Mouse (Mus musculus): ENCODE results near the gene Prkcb. TPM values are rescaled to one million over a fixed set of nuclear protein-coding genes. Genes with fewer than 3 reads are reported as not detected.

The Prkcb gene
- total RNA-seq, 4 experiments from 2014 or later: 0.15 to 1.2 (median 0.73) TPM

DNA sequence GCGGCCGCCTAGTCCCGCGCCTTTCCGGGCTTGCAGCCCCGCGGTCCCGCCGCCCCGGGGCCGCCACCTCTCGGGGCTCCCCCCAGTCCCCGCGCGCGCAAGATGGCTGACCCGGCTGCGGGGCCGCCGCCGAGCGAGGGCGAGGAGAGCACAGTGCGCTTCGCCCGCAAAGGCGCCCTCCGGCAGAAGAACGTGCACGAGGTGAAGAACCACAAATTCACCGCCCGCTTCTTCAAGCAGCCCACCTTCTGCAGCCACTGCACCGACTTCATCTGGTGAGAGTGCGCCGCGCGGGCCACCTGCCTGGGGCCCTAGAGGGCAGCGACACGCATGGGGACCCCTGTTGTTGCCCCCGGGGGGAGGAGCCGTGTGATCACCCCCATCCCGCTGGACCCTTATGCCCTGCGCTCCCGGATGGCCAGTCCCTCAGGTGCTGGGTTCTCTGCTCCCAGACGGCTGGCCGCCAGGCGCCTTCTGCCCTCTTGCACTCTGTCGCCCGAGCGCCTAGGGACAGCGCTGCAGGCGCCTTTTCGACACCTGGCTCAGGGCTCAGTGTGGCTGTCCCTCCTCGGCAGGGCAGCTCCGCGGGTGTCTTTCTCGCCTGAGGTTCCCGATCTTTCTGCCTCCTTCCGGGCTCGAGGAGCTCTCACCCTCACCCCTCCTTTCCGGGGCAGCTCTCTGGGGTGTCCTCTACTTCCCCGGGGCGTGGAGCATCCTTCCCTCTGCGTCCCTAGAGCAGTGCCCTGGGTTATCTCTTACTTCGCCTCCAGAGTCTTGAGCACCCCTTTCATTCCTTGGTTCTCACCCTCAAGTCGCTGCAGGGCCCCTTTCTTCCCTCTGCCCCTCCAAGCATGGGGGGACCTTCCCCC, 926 bp downstream of the Prkcb start:
- DNase-seq (ENCODE audit: low spot score in 2 of 2): no peak

DNA sequence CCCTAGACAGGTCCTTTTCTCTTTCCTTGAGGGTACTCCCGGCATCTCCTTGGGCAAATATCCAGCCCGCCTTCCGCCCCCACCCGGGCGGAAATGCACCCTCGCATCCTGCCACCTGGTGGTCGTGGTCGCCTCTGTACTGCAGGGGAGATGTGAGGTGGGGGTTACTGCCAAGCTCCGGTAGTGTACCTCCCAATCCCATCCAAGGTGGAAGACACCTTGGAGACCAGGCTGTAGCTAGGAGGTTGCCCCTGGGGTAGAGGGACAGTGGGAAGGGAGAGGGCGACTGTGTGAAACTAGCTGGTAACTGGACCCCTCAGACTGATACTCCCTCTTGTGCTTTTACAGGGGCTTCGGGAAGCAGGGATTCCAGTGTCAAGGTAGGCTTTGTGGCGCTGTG, 1.6 kb downstream of the Prkcb start:
- no peak for DNase-seq (ENCODE audit: low spot score in 2 of 2)

DNA sequence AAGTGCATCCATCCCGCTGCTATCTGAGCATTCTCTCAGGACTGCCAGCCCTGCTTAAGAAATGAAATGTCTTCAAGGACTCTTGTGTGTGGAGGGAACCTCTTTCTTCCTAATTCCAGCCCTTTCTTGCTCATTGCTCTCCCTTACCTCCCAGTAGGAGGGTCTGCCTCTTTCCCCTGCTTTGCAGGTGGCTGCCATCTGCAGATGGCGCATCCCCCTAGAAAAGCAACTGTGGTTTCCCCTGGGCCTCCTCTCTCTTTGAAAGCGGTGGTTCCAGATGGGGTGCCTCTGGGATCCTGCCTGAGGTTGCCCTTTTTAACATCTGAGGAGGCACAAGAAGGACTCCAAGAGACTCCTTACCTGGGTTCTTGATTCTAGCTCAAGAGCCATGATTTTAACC, 2.2 kb downstream of the Prkcb start:
- DNase-seq (ENCODE audit: low spot score in 2 of 2): no peak

GRCm38 (mm10) chr7:122292151-122292550, 3.6 kb downstream of the Prkcb start:
- no peak for DNase-seq (ENCODE audit: low spot score in 2 of 2)

- DNase-seq (ENCODE audit: low spot score in 2 of 2): no peak
These were observed 5.6 kb downstream of the Prkcb start for GRCm38 (mm10) chr7:122294111-122294510.

DNA sequence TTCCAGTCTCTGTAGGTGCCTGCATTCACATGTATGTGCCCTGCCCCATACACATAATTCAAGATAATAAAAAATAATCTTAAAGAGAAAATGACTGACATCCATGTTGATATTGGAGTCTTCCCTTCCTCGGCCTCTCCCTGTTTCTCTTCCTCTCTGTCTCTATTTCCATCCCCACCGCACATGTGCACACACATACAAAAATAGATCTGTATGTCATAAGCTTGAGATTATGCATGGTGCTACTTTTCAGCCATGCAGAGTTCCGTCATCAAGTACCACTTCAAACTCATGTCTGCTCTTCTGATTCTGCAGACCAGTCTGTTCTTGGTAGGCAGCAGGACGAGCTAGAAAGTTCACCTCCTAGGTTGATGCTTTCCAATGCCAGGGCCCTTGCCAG, 6.8 kb downstream of the Prkcb start:
- no peak for DNase-seq (ENCODE audit: low spot score in 2 of 2)

GRCm38 (mm10) chr7:122296331-122296730, 7.8 kb downstream of the Prkcb start:
- no peak for DNase-seq (ENCODE audit: low spot score in 2 of 2)

DNA sequence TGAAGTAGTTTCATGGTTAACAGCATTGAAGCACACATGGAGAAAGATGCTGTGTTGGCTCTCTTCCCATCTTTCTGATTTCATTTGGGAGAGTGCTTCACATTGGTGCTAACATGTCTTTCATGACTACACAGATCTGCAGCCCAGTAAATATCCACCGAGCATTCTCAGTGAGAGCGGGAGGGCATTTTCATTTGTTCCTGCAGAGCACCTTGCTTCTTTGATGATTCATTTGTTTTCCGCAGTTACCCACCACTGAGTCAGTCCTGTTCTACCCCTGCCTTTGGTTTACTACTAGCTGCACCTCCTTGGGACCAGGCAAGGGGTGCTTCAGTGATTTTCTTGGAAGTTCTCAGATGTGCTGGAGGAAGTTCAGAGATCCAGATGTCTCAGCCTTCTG, 8.3 kb downstream of the Prkcb start:
- DNase-seq (ENCODE audit: low spot score in 2 of 2): no peak

- DNase-seq (ENCODE audit: low spot score in 2 of 2): no peak
These were observed 9.1 kb downstream of the Prkcb start for GRCm38 (mm10) chr7:122297627-122298026.

DNA sequence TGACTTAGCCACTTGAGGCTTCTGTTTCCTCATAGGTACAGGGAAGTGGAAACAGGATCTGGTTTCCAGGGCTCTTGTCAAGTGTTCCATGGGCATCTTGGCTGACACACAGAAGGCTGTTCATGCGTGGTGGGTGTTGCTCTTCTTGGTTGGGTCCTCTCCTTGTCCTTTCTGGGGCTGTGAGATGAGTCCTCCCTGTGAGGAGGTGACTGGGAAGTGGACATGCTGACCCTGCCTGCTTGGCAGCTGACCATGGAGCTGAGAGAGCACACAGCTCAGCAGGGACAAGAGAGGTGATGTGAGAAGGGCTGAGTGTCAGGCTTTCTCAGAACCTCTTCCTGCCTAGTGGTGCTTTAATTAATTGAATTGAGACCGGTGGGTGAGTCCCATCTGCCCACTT, 10.2 kb downstream of the Prkcb start:
- DNase-seq (ENCODE audit: low spot score in 2 of 2): no peak

DNA sequence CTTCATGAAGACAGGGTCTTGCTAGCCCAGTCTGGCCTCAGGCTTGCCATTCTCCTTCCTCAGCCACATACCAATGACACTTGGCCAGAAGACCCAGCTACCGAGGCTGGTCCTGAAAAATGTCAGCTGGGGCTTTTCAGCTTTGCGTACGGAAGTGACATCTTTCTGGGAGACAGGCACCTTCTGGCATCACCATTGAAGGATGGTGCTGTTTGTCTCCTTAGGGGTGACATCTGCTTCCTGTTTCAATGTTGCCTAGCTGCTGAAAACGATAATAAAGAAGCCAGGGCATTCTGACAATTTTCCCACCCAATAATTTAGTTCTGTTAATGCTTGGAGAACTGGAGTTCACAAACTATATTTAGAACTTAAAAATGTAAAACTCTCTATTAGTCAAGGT, 12.0 kb downstream of the Prkcb start:
- no peak for DNase-seq (ENCODE audit: low spot score in 2 of 2)

DNA sequence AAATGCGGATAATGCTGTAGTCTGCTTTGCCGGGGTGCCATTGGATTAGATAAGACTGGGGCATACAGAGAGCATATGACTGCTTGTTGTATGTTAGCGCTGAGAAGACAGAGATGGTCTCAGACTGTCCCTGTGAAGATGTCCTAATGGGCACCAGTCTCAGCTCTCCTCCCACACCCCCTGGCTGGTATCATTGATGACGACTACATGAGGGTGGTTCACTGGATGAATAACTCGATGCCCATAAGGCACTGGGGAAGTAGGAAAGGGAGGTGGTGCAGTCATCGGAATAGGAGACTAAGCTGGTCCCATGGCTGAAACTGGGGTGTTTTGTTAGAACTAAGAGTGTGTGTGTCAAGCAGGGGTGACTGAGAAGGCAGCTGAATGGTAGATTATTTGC, 14.0 kb downstream of the Prkcb start:
- no peak for DNase-seq (ENCODE audit: low spot score in 2 of 2)

GRCm38 (mm10) chr7:122303988-122304387, 15.4 kb downstream of the Prkcb start:
- no peak for DNase-seq (ENCODE audit: low spot score in 2 of 2)

DNA sequence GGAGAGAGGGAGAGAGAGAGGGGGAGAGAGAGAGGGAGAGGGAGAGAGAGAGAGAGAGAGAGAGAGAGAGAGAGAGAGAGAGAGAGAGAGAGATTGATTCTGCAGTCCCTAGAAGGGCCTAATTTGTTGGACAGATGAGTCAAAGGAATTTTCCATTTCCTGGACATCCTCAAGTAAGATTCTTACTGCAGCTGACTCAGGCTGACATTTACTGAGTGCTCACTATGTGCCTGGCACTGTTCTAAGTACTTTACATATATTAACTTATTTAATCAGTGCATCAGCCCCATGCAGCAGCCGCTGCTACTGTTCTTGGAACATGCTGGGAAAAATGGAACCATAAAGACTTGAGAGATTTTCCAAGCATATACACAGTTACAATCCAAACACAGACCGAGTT, 16.0 kb downstream of the Prkcb start:
- DNase-seq (ENCODE audit: low spot score in 2 of 2): no peak

DNA sequence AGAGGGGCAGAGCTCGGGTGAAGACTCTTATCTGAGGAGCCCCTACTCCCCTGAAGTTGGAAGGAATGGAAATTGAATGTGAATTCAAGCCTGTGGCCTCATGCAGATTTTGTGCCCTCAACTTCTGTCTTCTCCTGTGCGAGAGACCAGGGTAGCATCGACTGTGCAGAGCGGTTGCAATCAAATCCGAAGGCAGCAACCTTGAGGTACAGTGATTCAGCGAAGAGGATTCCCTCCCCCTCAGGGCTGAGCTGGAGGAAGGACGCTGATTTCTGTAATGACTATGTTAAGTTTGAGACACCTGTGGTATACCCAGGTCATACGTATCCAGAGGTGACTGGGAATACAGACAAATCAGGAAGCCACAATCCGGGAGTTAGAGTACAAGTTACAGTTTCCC, 18.7 kb downstream of the Prkcb start:
- DNase-seq (ENCODE audit: low spot score in 2 of 2): no peak

GRCm38 (mm10) chr7:122308661-122309060, 20.1 kb downstream of the Prkcb start:
- DNase-seq (ENCODE audit: low spot score in 2 of 2): no peak

- no peak for DNase-seq (ENCODE audit: low spot score in 2 of 2)
These were observed 21.6 kb downstream of the Prkcb start for GRCm38 (mm10) chr7:122309909-122310725.

GRCm38 (mm10) chr7:122310726-122311018, 22.1 kb downstream of the Prkcb start:
- no peak for DNase-seq (ENCODE audit: low spot score in 2 of 2)

- no peak for DNase-seq (ENCODE audit: low spot score in 2 of 2)
These were observed 25.3 kb downstream of the Prkcb start for GRCm38 (mm10) chr7:122313690-122314477.

DNA sequence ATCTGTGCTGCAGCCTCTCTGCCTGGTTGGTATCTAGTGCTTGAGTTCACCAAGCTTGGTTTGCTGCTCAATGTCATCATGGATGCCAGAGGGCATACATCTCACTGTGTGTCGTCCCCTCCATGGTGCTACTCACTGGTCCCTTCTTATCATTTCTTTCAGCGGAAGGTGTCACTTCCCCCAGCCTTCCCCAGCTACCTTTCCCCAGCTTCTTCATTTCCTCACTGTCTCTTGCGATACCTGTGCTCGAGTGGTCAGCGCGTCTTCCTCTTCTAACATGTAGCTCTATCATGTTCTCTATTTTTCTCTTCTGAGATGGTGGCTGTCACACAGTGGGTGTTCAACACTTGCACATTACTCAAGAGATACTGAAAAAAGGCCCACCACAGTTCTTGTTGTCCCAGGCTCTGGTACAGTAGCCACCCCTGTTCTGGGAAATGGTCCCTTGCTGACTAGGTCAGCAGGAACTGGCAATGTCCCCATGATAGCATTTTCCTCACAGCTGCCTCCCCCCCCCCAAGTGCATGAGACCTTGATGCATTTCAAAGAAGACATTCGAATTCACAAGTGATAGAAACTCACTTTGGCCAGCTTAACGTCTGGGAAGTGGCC, 27.3 kb downstream of the Prkcb start:
- DNase-seq (ENCODE audit: low spot score in 2 of 2): no peak

- DNase-seq (ENCODE audit: low spot score in 2 of 2): no peak
These were observed 28.1 kb downstream of the Prkcb start for GRCm38 (mm10) chr7:122316681-122317080.

- no peak for DNase-seq (ENCODE audit: low spot score in 2 of 2)
These were observed 28.9 kb downstream of the Prkcb start for GRCm38 (mm10) chr7:122317485-122317884.

All from gastrocnemius, adult 8-10 months (tissue).